In genomic region chr3:103967861-103968691, GRCm38 (mm10) we compare ENCODE assay signal across 8 mouse cellular contexts. TPM values are rescaled to one million over a fixed set of nuclear protein-coding genes. Genes with fewer than 3 reads are reported as not detected.
DNase-seq lines count a peak whose midpoint lies in the region; ATAC-seq and TF ChIP-seq lines count a peak whose summit lies in the region.

Gene Phtf1 (plus strand): TSS chr3:103968110.

- H3K27ac ChIP-seq in heart, embryonic 13.5 days (replicated peaks): peak within 1 kb of the TSS; percentile 91
- H3K27ac ChIP-seq in liver, embryonic 12.5 days: peak within 1 kb of the TSS; percentile 89
- H3K27ac ChIP-seq in stomach, embryonic 15.5 days: peak within 1 kb of the TSS; percentile 95

- peak; percentile 85 for ATAC-seq in heart, embryonic 13.5 days (ENCODE audit: extremely low read depth, insufficient number of reproducible peaks, low FRiP score, low TSS enrichment)
- peak; percentile 97 for ATAC-seq in liver, embryonic 12.5 days
- peak; percentile 95 for ATAC-seq in stomach, embryonic 15.5 days (ENCODE audit: insufficient read depth, low FRiP score, low read depth)

- no peaks in the 10 kb centered on the region for H3K9me3 ChIP-seq in erythroblast, embryonic 14.5 days (ENCODE audit: control insufficient read depth, low read length)
- H3K9me3 ChIP-seq in heart, embryonic 13.5 days: no peaks in the 10 kb centered on the region
- no peaks in the 10 kb centered on the region for H3K9me3 ChIP-seq in liver, embryonic 12.5 days (replicated peaks)
- no peaks in the 10 kb centered on the region for H3K9me3 ChIP-seq in stomach, embryonic 15.5 days

- no peak for TF ChIP-seq CTCF in C2C12 (IDR thresholded peaks at IDR 0.05; ENCODE audit: control insufficient read depth, insufficient read depth, insufficient read length)
- no peak for TF ChIP-seq CTCF in brain, embryonic 14.5 days (IDR thresholded peaks at IDR 0.05; ENCODE audit: borderline replicate concordance, extremely low read depth, insufficient read depth, insufficient read length)

- H3ac ChIP-seq in C2C12 (ENCODE audit: control insufficient read depth, insufficient read length, low read depth): peak within 1 kb of the TSS; percentile 83

- no peaks in the 10 kb centered on the region for H3K27me3 ChIP-seq in C2C12 (ENCODE audit: control insufficient read depth, insufficient read depth, insufficient read length)
- no peaks in the 10 kb centered on the region for H3K27me3 ChIP-seq in erythroblast, embryonic 14.5 days (ENCODE audit: control insufficient read depth)
- no peaks in the 10 kb centered on the region for H3K27me3 ChIP-seq in heart, embryonic 13.5 days (replicated peaks)
- no peaks in the 10 kb centered on the region for H3K27me3 ChIP-seq in liver, embryonic 12.5 days (replicated peaks)
- no peaks in the 10 kb centered on the region for H3K27me3 ChIP-seq in stomach, embryonic 15.5 days (replicated peaks)

- H3K79me2 ChIP-seq in C2C12 (ENCODE audit: control insufficient read depth, insufficient read depth): peaks cover 35% of the 10 kb centered on the region

- WGBS in heart, embryonic 13.5 days: under 1% methylated on average over 64 of the region's 70 CpGs
- WGBS in liver, embryonic 12.5 days (ENCODE audit: insufficient replicate concordance): under 1% methylated on average over 69 of the region's 70 CpGs
- WGBS in stomach, embryonic 15.5 days: under 1% methylated on average over 59 of the region's 70 CpGs

- peak within 1 kb of the TSS; percentile 74 for H3K4me2 ChIP-seq in heart, embryonic 13.5 days
- H3K4me2 ChIP-seq in liver, embryonic 12.5 days: peak within 1 kb of the TSS; percentile 95
- H3K4me2 ChIP-seq in stomach, embryonic 15.5 days: peak within 1 kb of the TSS; percentile 83

- peak within 1 kb of the TSS; percentile 86 for H3K9ac ChIP-seq in heart, embryonic 13.5 days
- peak within 1 kb of the TSS; percentile 92 for H3K9ac ChIP-seq in liver, embryonic 12.5 days
- peak within 1 kb of the TSS; percentile 87 for H3K9ac ChIP-seq in stomach, embryonic 15.5 days

- H3K36me3 ChIP-seq in C2C12 (ENCODE audit: control insufficient read depth, insufficient read depth): peaks cover 49% of the 10 kb centered on the region
- H3K36me3 ChIP-seq in erythroblast, embryonic 14.5 days (ENCODE audit: control insufficient read depth): peaks cover 43% of the 10 kb centered on the region
- H3K36me3 ChIP-seq in heart, embryonic 13.5 days: peaks cover 32% of the 10 kb centered on the region
- H3K36me3 ChIP-seq in liver, embryonic 12.5 days: peaks cover 27% of the 10 kb centered on the region
- H3K36me3 ChIP-seq in stomach, embryonic 15.5 days: peaks cover 8% of the 10 kb centered on the region; the same call in 1 of the 2 replicates

- peak within 1 kb of the TSS; percentile 62 for H3K4me3 ChIP-seq in C2C12 (ENCODE audit: insufficient read depth, poor library complexity, severe bottlenecking)
- H3K4me3 ChIP-seq in erythroblast, embryonic 14.5 days (replicated peaks): peak within 1 kb of the TSS; percentile 95
- peak within 1 kb of the TSS; percentile 81 for H3K4me3 ChIP-seq in heart, embryonic 13.5 days
- peak within 1 kb of the TSS; percentile 82 for H3K4me3 ChIP-seq in liver, embryonic 12.5 days
- peak within 1 kb of the TSS; percentile 97 for H3K4me3 ChIP-seq in stomach, embryonic 15.5 days (replicated peaks)

- TF ChIP-seq POLR2A in brain, embryonic 14.5 days (IDR thresholded peaks at IDR 0.05; ENCODE audit: borderline replicate concordance, extremely low read depth, insufficient read depth, insufficient read length, poor library complexity, severe bottlenecking): peak; percentile 83

- DNase-seq in brain, embryonic 14.5 days (ENCODE audit: low read depth): peak; percentile 94
- peak; percentile 92 for DNase-seq in kidney, postnatal 10 days
- DNase-seq in natural killer cell, adult 2 months (ENCODE audit: low spot score in 2 of 2): peak; percentile 76 to 83

- peaks cover 27% of the 10 kb centered on the region for H3K4me1 ChIP-seq in erythroblast, embryonic 14.5 days (ENCODE audit: control insufficient read depth)
- H3K4me1 ChIP-seq in heart, embryonic 13.5 days: peaks cover 18% of the 10 kb centered on the region
- peaks cover 23% of the 10 kb centered on the region for H3K4me1 ChIP-seq in liver, embryonic 12.5 days
- peaks cover 7% of the 10 kb centered on the region; the same call in 1 of the 2 replicates for H3K4me1 ChIP-seq in stomach, embryonic 15.5 days

- peaks cover 7% of the 10 kb centered on the region for H3K79me3 ChIP-seq in C2C12 (ENCODE audit: low read depth)

TF ChIP-seq in C2C12, 6 proteins besides CTCF, POLR2A, EP300 and RAD21:
- TF ChIP-seq MYOG (IDR thresholded peaks at IDR 0.05; ENCODE audit: control insufficient read depth, extremely low read depth, insufficient read length) (no peak), USF1 (IDR thresholded peaks at IDR 0.05; ENCODE audit: low read depth) (no peak), MAX (IDR thresholded peaks at IDR 0.05) (peak; percentile 60), MYOD1 (IDR thresholded peaks at IDR 0.05; ENCODE audit: control insufficient read depth, insufficient read length, low read depth) (no peak), FOSL1 (IDR thresholded peaks at IDR 0.05; ENCODE audit: insufficient read depth, low read length, poor library complexity, severe bottlenecking) (no peak), CEBPB (IDR thresholded peaks at IDR 0.05; ENCODE audit: low read depth) (no peak)

RNA-seq across cellular contexts. Expression of gene Phtf1, which starts in this region (rescaled TPM):
- 10.0 TPM for polyA plus RNA-seq in C2C12 (2012; fragmentation: generic; extraction: Trizol)
- 21.2 and 25.6 TPM in 2 replicates for polyA plus RNA-seq in brain, embryonic 14.5 days (2012; rRNA removed)
- 0.10 and 0.39 TPM in 2 replicates for polyA plus RNA-seq in erythroblast, embryonic 14.5 days (2012)
- 13.0 and 15.1 TPM in 2 replicates for polyA plus RNA-seq in heart, embryonic 13.5 days (2015; fragmentation: Nextera tagmentation; extraction: Ambion mirVana)
- polyA plus RNA-seq in liver, embryonic 12.5 days (2016; fragmentation: Nextera tagmentation; extraction: Ambion mirVana): 13.2 TPM in 2 replicates
- polyA plus RNA-seq in stomach, embryonic 15.5 days (2015; fragmentation: Nextera tagmentation; extraction: Ambion mirVana): 23.6 and 25.3 TPM in 2 replicates

Comparison
In these comparisons a context has a peak if more than half of its experiments do, and no peak if none do; other contexts are left out.
1. Peak in every context shown above with its lines: DNase-seq, ATAC-seq, H3K4me3 ChIP-seq and H3K27ac ChIP-seq.